Mouse (Mus musculus) spleen, postnatal 0 days (tissue): ENCODE results near the gene Med13. TPM values are rescaled to one million over a fixed set of nuclear protein-coding genes. Genes with fewer than 3 reads are reported as not detected.

Source experiments
- polyA plus RNA-seq: library from polyadenylated mRNA; unstranded; fragments of >200 nt; fragmentation: Nextera tagmentation; extraction: Ambion mirVana; gene quantifications from 2 replicates; pipeline ENCODE4 v1.2.1, GENCODE M21; 2015

Gene Med13
- polyA plus RNA-seq, result 7.7 and 8.7 TPM in 2 replicates

GRCm38 (mm10) chr11:86356854-86357788 is at the start of gene Med13:
Med13 (minus strand) TSS chr11:86357602.

GRCm38 (mm10) chr11:86257460-86258076 is 99.8 kb downstream of the Med13 start, which contains the start of gene Ints2:
Ints2 (minus strand) TSS chr11:86257575.

Other genes with a start within 250 kb of the Med13 start
- 9.2 and 11.3 TPM in 2 replicates for gene Brip1, start 156.4 kb downstream of the Med13 start, polyA plus RNA-seq
- gene Ints2, start 100.0 kb downstream of the Med13 start, polyA plus RNA-seq, result 9.1 and 9.2 TPM in 2 replicates
- 21.0 and 21.1 TPM in 2 replicates for gene Rnft1, start 127.1 kb upstream of the Med13 start, polyA plus RNA-seq
- gene Rps6kb1, start 187.2 kb upstream of the Med13 start, polyA plus RNA-seq, result 35.5 and 37.2 TPM in 2 replicates
- gene Tubd1, start 187.4 kb upstream of the Med13 start, polyA plus RNA-seq, result 10.8 and 12.0 TPM in 2 replicates